Mouse (Mus musculus) urinary bladder, adult 18-20 months (tissue): ENCODE measurements around the gene Gm20914.
"Not testable (repeated sequence)": the region's sequence is repeated elsewhere in the genome, so short reads cannot be mapped to it uniquely, and the experiment has no call there.

Experiments used
- DNase-seq, 2 experiments: peaks; one replicate each; pipeline ENCODE4 v3.0.0; 2022; ENCODE audit warnings: low spot score in 2 of 2, mixed read lengths in 2 of 2

Gene Gm20914

GRCm38 (mm10) chrY:5725678-5726077 lies at the start of gene Gm20914:
Gene Gm20914, plus strand, starts transcription at chrY:5725978.
- not testable (repeated sequence) for DNase-seq
